Mouse (Mus musculus) midbrain, postnatal 0 days (tissue): ENCODE measurements at regions not wholly inside any gene's neighbourhood (a gene's known extent, or its start where the extent isn't known, plus 50 kb on each side); places are given as distances from the start of the nearest gene placed in this dataset.

Experiments
- ATAC-seq: fragments of 200-750 bp; cut with Nextera tagmentation; 2 replicates; pipeline ENCODE4 v1.8.0; 2017; ENCODE audit warnings: moderate number of reproducible peaks, mild to moderate bottlenecking, moderate TSS enrichment, moderate library complexity; ENCODE audit not compliant: low FRiP score
- DNase-seq: peaks from one replicate; pipeline ENCODE4 v3.0.0-alpha.2; 2015; ENCODE audit warnings: low spot score
- H3K27ac ChIP-seq: fragments of 300-500 bp; sonication (generic); 2 replicates; pipeline ENCODE4 v1.5.1; 2014; ENCODE audit warnings: low read depth, mild to moderate bottlenecking, low read length, mixed read lengths
- H3K27me3 ChIP-seq: fragments of 300-500 bp; sonication (generic); 2 replicates; pipeline ENCODE4 v1.6.1; 2014; ENCODE audit warnings: low read length, control low read depth, mixed read lengths; ENCODE audit not compliant: insufficient read depth
- H3K36me3 ChIP-seq: fragments of 300-500 bp; sonication (generic); 2 replicates; pipeline ENCODE4 v1.6.1; 2014; ENCODE audit warnings: low read length, control low read depth, mixed read lengths; ENCODE audit not compliant: insufficient read depth
- H3K4me1 ChIP-seq: fragments of 300-500 bp; sonication (generic); 2 replicates; pipeline ENCODE4 v1.6.1; 2014; ENCODE audit warnings: mild to moderate bottlenecking, control low read depth, antibody characterized with exemption, low read length, mixed read lengths; ENCODE audit not compliant: insufficient read depth
- H3K4me2 ChIP-seq: fragments of 300-500 bp; sonication (generic); 2 replicates; pipeline ENCODE4 v1.6.1; 2014; ENCODE audit warnings: low read depth, mild to moderate bottlenecking, low read length, mixed read lengths; ENCODE audit not compliant: poor library complexity, severe bottlenecking
- H3K4me3 ChIP-seq: fragments of 300-500 bp; sonication (generic); 2 replicates; pipeline ENCODE4 v1.5.1; 2014; ENCODE audit warnings: low read depth, mild to moderate bottlenecking, low read length, moderate library complexity
- H3K9ac ChIP-seq: fragments of 300-500 bp; sonication (generic); replicated peaks from 2 replicates; pipeline ENCODE4 v1.6.1; 2014; ENCODE audit warnings: mild to moderate bottlenecking, low read length, moderate library complexity, mixed read lengths; ENCODE audit not compliant: poor library complexity, severe bottlenecking
- H3K9me3 ChIP-seq: fragments of 300-500 bp; sonication (generic); 2 replicates; pipeline ENCODE4 v1.6.1; 2016; ENCODE audit warnings: low read length, control low read depth
- CTCF ChIP-seq: IDR thresholded peaks from 2 replicates; pipeline ENCODE4 v1.5.1; 2016; ENCODE audit warnings: antibody characterized with exemption, mild to moderate bottlenecking
- WGBS: fragments of 180-500 bp; shearing (Covaris S2); extraction: QIAGEN DNeasy Blood & Tissue Kit; methylation state at CpG from one replicate; pipeline ENCODE4 v1.1.7; 2014; 5-methylcytosine and 5-hydroxymethylcytosine counted together

GRCm38 (mm10) chr7:115388874-115389273 lies 645.4 kb downstream of the Insc start:
- ATAC-seq (no peak), DNase-seq (no peak)
- no peak overlapping the region for H3K4me3 ChIP-seq
- no peaks in the 10 kb centered on the region for H3K9me3 ChIP-seq
- no peaks in the 10 kb centered on the region for H3K36me3 ChIP-seq
- peaks cover 6% of the 10 kb centered on the region; the same call in 1 of the 2 replicates for H3K4me1 ChIP-seq
- WGBS, result 18% methylated on average over 5 of the region's 5 CpGs
- TF ChIP-seq CTCF, result no peak
- H3K27me3 ChIP-seq, result no peaks in the 10 kb centered on the region
- H3K27ac ChIP-seq, result no peak overlapping the region
- H3K9ac ChIP-seq, result no peak overlapping the region
- H3K4me2 ChIP-seq, result no peak overlapping the region

GRCm38 (mm10) chr7:115392520-115392919 lies 646.1 kb downstream of the Sox6 start:
- WGBS, result 65% methylated on average over 3 of the region's 3 CpGs
- Histone ChIP-seq H3K36me3 (no peaks in the 10 kb centered on the region), H3K4me1 (peaks cover 6% of the 10 kb centered on the region; the same call in 1 of the 2 replicates), H3K27ac (no peak overlapping the region), H3K4me3 (no peak overlapping the region), H3K9ac (no peak overlapping the region), H3K9me3 (no peaks in the 10 kb centered on the region), H3K27me3 (no peaks in the 10 kb centered on the region; the same call in 1 of the 2 replicates), H3K4me2 (no peak overlapping the region)
- ATAC-seq (no peak), DNase-seq (no peak)
- no peak for TF ChIP-seq CTCF

- Histone ChIP-seq H3K36me3 (no peaks in the 10 kb centered on the region), H3K9me3 (no peaks in the 10 kb centered on the region), H3K27ac (no peak overlapping the region), H3K4me1 (no peaks in the 10 kb centered on the region), H3K4me3 (no peak overlapping the region), H3K27me3 (no peaks in the 10 kb centered on the region; the same call in 1 of the 2 replicates), H3K4me2 (no peak overlapping the region), H3K9ac (no peak overlapping the region)
- DNase-seq (no peak), ATAC-seq (no peak)
- 97% methylated on average over 2 of the region's 2 CpGs for WGBS
- no peak for TF ChIP-seq CTCF
Measured at GRCm38 (mm10) chr7:115398202-115398601, 640.4 kb downstream of the Sox6 start.

GRCm38 (mm10) chr7:115399461-115399860 lies 639.1 kb downstream of the Sox6 start:
- DNase-seq, result no peak
- no peak for ATAC-seq
- H3K4me3 ChIP-seq, result no peak overlapping the region
- no peak for TF ChIP-seq CTCF
- no peaks in the 10 kb centered on the region for H3K9me3 ChIP-seq
- H3K4me1 ChIP-seq, result no peaks in the 10 kb centered on the region
- no peak overlapping the region for H3K9ac ChIP-seq
- no peaks in the 10 kb centered on the region for H3K36me3 ChIP-seq
- no peak overlapping the region for H3K27ac ChIP-seq
- H3K4me2 ChIP-seq, result no peak overlapping the region
- WGBS, result 80% methylated on average over 3 of the region's 3 CpGs
- no peaks in the 10 kb centered on the region; the same call in 1 of the 2 replicates for H3K27me3 ChIP-seq

GRCm38 (mm10) chr7:115407889-115408288 lies 630.7 kb downstream of the Sox6 start:
- H3K36me3 ChIP-seq, result no peaks in the 10 kb centered on the region
- H3K9me3 ChIP-seq, result no peaks in the 10 kb centered on the region
- no peak overlapping the region for H3K27ac ChIP-seq
- no peak overlapping the region for H3K4me3 ChIP-seq
- H3K9ac ChIP-seq, result no peak overlapping the region
- WGBS, result 74% methylated on average over 3 of the region's 3 CpGs
- no peak for TF ChIP-seq CTCF
- H3K27me3 ChIP-seq, result no peaks in the 10 kb centered on the region
- ATAC-seq (no peak), DNase-seq (no peak)
- no peak overlapping the region for H3K4me2 ChIP-seq
- peaks cover 4% of the 10 kb centered on the region; the same call in 1 of the 2 replicates for H3K4me1 ChIP-seq

GRCm38 (mm10) chr7:115408915-115409314 lies 629.7 kb downstream of the Sox6 start:
- no peak overlapping the region for H3K27ac ChIP-seq
- no peak overlapping the region for H3K4me2 ChIP-seq
- no peak overlapping the region for H3K9ac ChIP-seq
- no peak overlapping the region for H3K4me3 ChIP-seq
- H3K36me3 ChIP-seq, result no peaks in the 10 kb centered on the region
- no peaks in the 10 kb centered on the region for H3K27me3 ChIP-seq
- no peaks in the 10 kb centered on the region for H3K9me3 ChIP-seq
- no peak for DNase-seq
- TF ChIP-seq CTCF, result no peak
- 27% methylated on average over 2 of the region's 2 CpGs for WGBS
- no peak for ATAC-seq
- H3K4me1 ChIP-seq, result peaks cover 4% of the 10 kb centered on the region; the same call in 1 of the 2 replicates
